Mouse (Mus musculus): ENCODE data around the gene Snx9.

The Snx9 gene

GRCm38 (mm10) chr17:5849421-5849910, 8.3 kb downstream of the Snx9 start:
- no peak for TF ChIP-seq GATA4 (IDR thresholded peaks at IDR 0.05; ENCODE audit: insufficient replicate concordance, low read length)

GRCm38 (mm10) chr17:5850031-5850430, 8.9 kb downstream of the Snx9 start:
- no peak for TF ChIP-seq GATA4 (IDR thresholded peaks at IDR 0.05; ENCODE audit: insufficient replicate concordance, low read length)

DNA sequence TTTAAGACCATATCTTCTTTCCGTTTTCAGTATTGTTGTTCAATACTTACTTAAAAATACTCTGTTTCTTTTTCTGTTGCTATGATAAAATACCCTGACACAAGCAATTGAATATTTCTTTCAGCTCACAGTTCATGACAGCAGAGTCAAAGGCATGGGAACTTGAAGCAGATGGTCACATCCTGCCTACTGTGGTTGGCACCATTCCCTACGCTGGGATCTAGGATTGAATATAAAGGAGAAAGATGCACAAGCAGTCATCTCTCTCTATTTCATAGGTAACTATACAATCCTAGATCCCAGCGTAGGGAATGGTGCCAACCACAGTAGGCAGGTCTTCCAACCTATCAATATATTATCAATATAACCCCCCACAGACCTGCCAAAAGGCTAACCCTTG, 9.3 kb downstream of the Snx9 start:
- no peak for TF ChIP-seq GATA4 (IDR thresholded peaks at IDR 0.05; ENCODE audit: insufficient replicate concordance, low read length)

DNA sequence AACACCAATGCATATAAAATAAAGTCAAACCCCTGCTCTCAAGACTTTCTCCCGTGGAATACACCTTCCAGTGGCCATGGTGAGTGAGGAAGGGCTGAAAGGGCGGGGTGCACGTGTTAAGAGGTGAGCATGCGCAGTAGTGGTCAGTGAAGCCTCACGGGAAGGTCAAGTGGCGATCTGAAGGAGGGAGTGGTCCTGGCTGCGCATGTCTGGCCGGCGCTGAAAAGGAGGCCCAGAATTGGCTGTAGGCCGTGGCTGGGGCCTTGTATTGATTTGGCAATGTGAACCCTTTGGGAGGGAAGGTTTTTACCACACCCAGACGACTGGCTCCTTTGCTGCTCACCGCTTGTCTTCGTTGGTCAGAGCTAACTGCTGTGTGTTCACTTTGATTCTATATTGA, 12.8 kb downstream of the Snx9 start:
- no peak for TF ChIP-seq GATA4 (IDR thresholded peaks at IDR 0.05; ENCODE audit: insufficient replicate concordance, low read length)

DNA sequence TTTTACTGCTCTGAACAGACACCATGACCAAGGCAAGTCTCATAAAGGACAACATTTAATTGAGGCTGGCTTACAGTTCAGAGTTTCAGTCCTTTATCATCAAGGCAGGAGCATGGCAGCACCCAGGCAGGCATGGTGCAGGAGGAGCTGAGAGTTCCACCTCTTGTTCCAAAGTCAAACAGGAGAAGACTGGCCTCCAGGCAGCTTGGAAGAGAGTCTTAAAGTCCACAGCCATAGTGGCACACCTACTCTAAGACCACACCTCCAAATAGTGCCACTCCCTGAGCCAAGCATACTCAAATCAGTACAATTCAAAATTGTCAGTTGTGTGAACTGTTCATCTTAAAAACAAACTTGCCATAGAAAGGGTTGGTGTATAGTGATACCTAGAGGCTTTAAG, 14.4 kb downstream of the Snx9 start:
- no peak for TF ChIP-seq GATA4 (IDR thresholded peaks at IDR 0.05; ENCODE audit: insufficient replicate concordance, low read length)

DNA sequence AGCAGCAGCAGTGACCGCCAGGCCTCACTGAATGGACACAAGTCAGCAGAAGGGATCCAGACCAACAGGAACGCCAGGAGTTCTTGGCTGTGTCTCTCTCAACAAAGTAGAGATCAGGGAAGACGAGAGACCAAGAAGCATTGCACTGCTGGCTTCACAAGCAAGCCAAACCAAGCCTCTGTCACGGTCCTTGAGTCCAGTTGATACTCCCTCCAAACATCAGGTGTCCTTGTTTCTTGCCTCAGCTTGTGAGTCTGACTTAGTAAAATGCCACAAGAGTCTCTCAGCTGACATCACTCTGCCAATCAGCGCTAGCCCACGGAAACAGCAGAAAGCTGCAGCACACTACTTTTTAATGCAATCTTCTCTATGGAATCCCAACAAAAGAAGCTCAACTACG, 15.3 kb downstream of the Snx9 start:
- no peak for TF ChIP-seq GATA4 (IDR thresholded peaks at IDR 0.05; ENCODE audit: insufficient replicate concordance, low read length)

- TF ChIP-seq GATA4 (IDR thresholded peaks at IDR 0.05; ENCODE audit: insufficient replicate concordance, low read length), result no peak
These were observed 16.1 kb downstream of the Snx9 start for GRCm38 (mm10) chr17:5857206-5857605.

- TF ChIP-seq GATA4 (IDR thresholded peaks at IDR 0.05; ENCODE audit: insufficient replicate concordance, low read length), result no peak
These were observed 17.1 kb downstream of the Snx9 start for GRCm38 (mm10) chr17:5858209-5858608.

- no peak for TF ChIP-seq GATA4 (IDR thresholded peaks at IDR 0.05; ENCODE audit: insufficient replicate concordance, low read length)
These were observed 21.2 kb downstream of the Snx9 start for GRCm38 (mm10) chr17:5862285-5862684.

DNA sequence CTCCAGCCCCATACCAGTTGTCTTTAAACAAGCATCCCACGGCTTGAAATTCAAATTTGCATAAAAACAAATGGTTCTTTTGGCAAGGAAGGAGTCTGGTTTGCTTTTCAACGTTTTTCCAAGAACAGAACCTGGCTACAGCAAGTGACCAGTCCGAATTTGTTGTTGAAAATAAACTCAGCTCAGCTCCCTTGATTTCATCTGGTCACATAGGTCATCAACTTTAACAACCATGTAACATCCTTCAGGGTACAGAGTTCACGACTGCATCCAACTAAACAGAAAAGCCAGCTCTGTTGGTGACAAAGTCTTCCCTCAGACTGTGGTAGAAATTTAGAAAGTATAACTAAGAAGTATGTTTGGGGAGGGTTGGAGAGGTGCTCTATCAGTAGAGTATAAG, 21.7 kb downstream of the Snx9 start:
- TF ChIP-seq GATA4 (IDR thresholded peaks at IDR 0.05; ENCODE audit: insufficient replicate concordance, low read length), result no peak

GRCm38 (mm10) chr17:5863745-5864144, 22.6 kb downstream of the Snx9 start:
- no peak for TF ChIP-seq GATA4 (IDR thresholded peaks at IDR 0.05; ENCODE audit: insufficient replicate concordance, low read length)

DNA sequence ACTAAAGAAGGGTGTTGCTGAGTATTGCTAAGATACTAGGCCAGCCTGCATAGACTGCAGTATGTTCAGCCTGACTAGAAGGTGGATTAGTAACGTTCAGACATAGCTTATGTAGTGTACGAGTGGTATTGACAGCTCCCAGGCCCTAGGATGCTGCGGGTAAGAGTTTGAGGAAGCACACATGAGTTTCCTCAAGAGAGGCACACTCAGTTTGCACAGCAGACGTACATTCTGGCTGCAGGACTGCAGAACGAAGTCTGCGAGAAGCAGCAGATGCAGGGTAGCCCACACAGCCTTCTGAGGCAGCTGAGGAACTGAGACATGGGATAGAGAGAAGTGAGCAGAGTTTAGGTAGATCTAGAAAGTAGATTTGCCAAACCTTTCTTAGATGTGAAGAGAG, 26.3 kb downstream of the Snx9 start:
- TF ChIP-seq GATA4 (IDR thresholded peaks at IDR 0.05; ENCODE audit: insufficient replicate concordance, low read length), result no peak

GRCm38 (mm10) chr17:5868319-5869031, 27.3 kb downstream of the Snx9 start:
- peak; percentile 76; the same call in 1 of the 2 replicates for TF ChIP-seq GATA4 (IDR thresholded peaks at IDR 0.05; ENCODE audit: insufficient replicate concordance, low read length)

- TF ChIP-seq GATA4 (IDR thresholded peaks at IDR 0.05; ENCODE audit: insufficient replicate concordance, low read length), result no peak
These were observed 28.3 kb downstream of the Snx9 start for GRCm38 (mm10) chr17:5869461-5869860.

DNA sequence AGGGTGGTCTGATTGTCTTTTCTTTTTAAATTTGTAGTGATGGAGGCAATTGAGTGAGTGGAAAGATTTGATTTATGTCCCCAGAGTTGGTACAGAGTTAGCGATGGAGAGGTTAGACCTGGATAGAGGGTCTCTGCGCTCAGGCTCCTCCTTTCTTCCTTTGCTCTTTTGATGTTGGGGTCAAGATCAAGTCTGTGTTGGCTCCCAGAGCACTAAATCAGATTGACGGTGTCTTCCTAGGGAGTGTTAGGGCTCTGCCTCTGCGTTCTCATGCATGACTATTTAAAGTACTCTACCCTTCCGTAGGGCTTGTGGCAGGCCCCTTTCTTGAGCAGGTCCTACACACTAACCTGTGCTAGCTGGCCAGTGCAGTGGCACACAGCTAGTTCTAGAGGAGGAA, 28.9 kb downstream of the Snx9 start:
- no peak for TF ChIP-seq GATA4 (IDR thresholded peaks at IDR 0.05; ENCODE audit: insufficient replicate concordance, low read length)

- no peak for TF ChIP-seq GATA4 (IDR thresholded peaks at IDR 0.05; ENCODE audit: insufficient replicate concordance, low read length)
These were observed 29.6 kb downstream of the Snx9 start for GRCm38 (mm10) chr17:5870696-5871095.

DNA sequence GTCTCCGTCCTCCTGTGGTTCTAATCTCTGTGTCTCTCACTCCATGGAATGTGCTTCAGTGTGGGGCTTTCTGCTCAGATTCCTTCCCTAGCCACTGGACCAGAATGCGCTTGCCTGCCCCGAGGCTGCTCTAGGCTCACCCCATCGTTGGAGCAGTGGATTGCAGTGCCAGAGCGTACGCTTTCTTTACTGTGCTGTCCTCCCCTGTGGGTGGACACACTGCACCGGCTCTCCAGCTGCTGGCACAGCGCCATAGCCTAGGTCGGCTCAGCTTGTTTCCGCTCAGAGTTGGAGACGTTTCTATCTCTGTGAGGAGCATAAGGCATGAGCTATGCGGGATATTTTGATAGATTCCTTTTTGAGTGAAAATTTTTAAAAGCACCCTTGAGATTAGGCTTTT, 31.4 kb downstream of the Snx9 start:
- TF ChIP-seq GATA4 (IDR thresholded peaks at IDR 0.05; ENCODE audit: insufficient replicate concordance, low read length), result no peak
